In the genomic region with DNA sequence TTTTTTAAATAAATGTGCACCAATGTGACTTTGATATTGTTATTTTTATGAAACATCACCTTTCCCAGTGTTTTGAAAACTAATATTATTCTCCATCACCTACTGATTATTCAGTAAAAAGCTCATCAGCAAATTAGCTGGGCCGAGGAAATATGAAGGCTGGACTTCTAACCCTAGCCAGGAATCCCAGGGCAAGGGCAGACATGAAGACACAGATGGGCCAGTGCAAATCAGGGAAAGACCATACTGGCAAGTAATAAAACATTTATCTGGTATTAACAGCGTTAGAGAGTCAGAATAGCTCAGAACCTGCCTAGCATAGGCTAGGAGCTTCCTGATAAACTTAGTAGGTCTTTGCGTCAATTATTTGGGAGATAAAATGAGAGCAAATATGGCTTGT, we compare ENCODE assay signal across 14 mouse cellular contexts.
DNase-seq lines count a peak whose midpoint lies in the region.
"Had no signal": no experiment of that assay in that cellular context is flagged by ENCODE, and none has a peak within 500 bp of the region (broad histone marks: within the 10 kb centered on the region; RNA-seq: fewer than 3 reads in every experiment).

No protein-coding gene starts in this region.

- DNase-seq in cerebellum, postnatal 10 days, result peak; percentile 41 to 60
- no peak for DNase-seq in cerebellum, postnatal 36 days
- DNase-seq in cerebellum, postnatal 14 days, result peak; percentile 23 to 56
- DNase-seq in cerebellum, postnatal 25 days, result no peak
- DNase-seq: adrenal gland, adult 2 months; adrenal gland, adult 8-10 months; adrenal gland, postnatal 10 days; adrenal gland, postnatal 14 days; adrenal gland, postnatal 25 days; adrenal gland, postnatal 36 days; B cell, adult 2 months; cerebellum, adult 11 months; cerebellum, adult 11-12 months; cerebellum, adult 18-20 months had no signal

Comparison
In these comparisons a context has a peak if more than half of its experiments do, and no peak if none do; other contexts are left out.
1. DNase-seq: peak in cerebellum, postnatal 10 days (2 of 2) and cerebellum, postnatal 14 days (2 of 2); none in cerebellum, postnatal 36 days (0 of 2) and cerebellum, postnatal 25 days (0 of 2).